Mouse (Mus musculus): Measurements from ENCODE around the gene Ltb4r1.
A peak's percentile ranks its signal among the peaks of the same experiment; 100 is the strongest.

Gene Ltb4r1

DNA sequence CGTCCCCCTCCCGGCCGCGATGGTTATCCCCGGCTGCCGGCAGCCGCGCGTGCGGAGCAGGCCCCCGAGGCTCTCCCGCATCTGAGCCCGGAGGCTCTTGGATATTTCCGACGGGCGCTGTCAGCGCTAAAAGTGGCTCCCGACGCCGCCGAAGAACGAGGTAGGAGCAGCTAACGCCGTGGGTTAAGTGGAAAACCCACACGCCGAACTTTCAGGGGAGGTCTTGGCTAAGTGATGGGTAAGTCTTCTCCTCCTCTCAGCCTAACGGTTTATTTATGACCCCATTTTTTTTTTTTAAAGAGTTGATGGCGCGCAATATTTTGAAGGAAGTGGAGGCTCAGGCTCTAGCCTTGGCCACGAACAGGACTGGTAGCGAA lies 19.9 kb upstream of the Ltb4r1 start:
- DNase-seq (ENCODE audit: low spot score in 2 of 2) = no peak

GRCm38 (mm10) chr14:55747051-55747847 lies 18.5 kb upstream of the Ltb4r1 start:
- DNase-seq (ENCODE audit: low spot score in 2 of 2) = no peak

- no peak for DNase-seq (ENCODE audit: low spot score in 2 of 2)
Observed at GRCm38 (mm10) chr14:55757566-55757965, 8.2 kb upstream of the Ltb4r1 start.

DNA sequence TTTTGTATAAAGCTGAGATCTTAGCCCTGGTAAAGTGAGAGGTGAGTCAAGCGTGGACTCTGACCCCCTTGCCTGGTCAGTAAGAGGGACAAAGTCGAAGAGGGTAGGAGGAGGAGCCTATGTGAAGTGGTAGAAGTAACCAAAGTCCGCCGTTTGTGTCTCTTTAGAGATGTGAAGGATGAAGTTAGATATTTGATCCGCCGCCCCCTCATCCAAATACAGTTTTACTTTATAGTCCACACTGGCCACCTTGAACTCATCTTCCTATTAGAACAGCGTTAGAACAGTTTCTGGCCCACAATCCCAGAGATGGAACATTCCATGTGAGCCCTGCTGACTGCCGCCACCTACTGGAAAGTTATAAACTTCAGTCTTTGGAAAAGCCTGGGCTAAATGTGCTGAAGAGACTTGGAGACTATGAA lies 7.4 kb upstream of the Ltb4r1 start, which contains the start of gene Cideb:
TSS of gene Cideb (minus strand) at position 96 of the 422 bp plus-strand sequence.
- DNase-seq (ENCODE audit: low spot score in 2 of 2) = no peak

GRCm38 (mm10) chr14:55760156-55760555 lies 5.6 kb upstream of the Ltb4r1 start:
- peak; percentile 75 to 88 for DNase-seq (ENCODE audit: low spot score in 2 of 2)

- no peak for DNase-seq (ENCODE audit: low spot score in 2 of 2)
Observed at GRCm38 (mm10) chr14:55761163-55761562, 4.6 kb upstream of the Ltb4r1 start, which contains the start of gene Ltb4r2. Gene Ltb4r2, plus strand, starts transcription at chr14:55761428.

- peak in 1 of 2 experiments; percentile 53 for DNase-seq (ENCODE audit: low spot score in 2 of 2)
Observed at GRCm38 (mm10) chr14:55762001-55762821, 3.6 kb upstream of the Ltb4r1 start.

DNA sequence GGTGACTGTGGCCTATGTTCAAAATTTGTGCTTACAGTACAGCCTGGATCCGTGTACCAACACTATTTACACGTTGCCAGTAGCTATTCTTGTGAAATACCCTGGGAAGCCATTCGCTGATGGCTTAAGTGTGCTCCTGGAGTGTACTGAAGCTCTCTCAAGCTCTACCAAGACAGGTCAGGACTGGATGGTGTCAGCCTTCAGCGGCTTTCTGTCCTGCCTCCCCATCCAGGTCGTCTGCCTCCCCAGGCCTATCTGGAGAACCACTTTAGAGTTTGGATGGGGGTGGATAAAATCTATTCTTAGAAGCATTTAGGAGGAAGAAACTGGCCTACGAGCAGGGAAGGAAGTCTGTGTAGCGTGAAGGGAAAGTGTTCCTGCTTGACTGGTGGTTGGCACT lies 2.6 kb upstream of the Ltb4r1 start:
- DNase-seq (ENCODE audit: low spot score in 2 of 2) = no peak

GRCm38 (mm10) chr14:55767519-55768414 lies 2.0 kb downstream of the Ltb4r1 start:
- DNase-seq (ENCODE audit: low spot score in 2 of 2) = peak in 1 of 2 experiments; percentile 47

GRCm38 (mm10) chr14:55768555-55768954 lies 2.8 kb downstream of the Ltb4r1 start:
- no peak for DNase-seq (ENCODE audit: low spot score in 2 of 2)

- no peak for DNase-seq (ENCODE audit: low spot score in 2 of 2)
Observed at GRCm38 (mm10) chr14:55769087-55769703, 3.4 kb downstream of the Ltb4r1 start.

- no peak for DNase-seq (ENCODE audit: low spot score in 2 of 2)
Observed at GRCm38 (mm10) chr14:55776711-55777110, 10.9 kb downstream of the Ltb4r1 start.

DNA sequence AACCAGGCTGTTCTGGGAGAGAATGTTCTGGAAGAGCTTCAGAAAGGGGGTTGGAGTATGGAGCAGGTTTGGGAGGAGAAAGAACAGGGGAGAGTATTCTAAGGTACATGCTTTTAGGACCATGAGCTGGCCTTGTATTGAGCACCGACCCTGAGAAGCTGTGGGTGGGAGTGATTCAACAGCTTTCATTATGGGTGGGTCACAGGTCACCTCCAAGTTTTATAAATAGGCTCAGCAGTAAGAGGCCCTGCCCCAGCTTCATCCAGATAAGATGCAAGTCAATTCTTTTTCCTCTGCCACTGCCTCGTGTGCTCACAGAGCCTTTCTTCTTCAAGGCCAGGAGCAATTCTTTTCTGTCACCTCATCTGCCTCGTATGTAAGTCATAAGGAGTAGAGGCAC lies 11.4 kb downstream of the Ltb4r1 start:
- no peak for DNase-seq (ENCODE audit: low spot score in 2 of 2)

- peak in 1 of 2 experiments; percentile 55 for DNase-seq (ENCODE audit: low spot score in 2 of 2)
Observed at GRCm38 (mm10) chr14:55777806-55778205, 12.0 kb downstream of the Ltb4r1 start.

DNA sequence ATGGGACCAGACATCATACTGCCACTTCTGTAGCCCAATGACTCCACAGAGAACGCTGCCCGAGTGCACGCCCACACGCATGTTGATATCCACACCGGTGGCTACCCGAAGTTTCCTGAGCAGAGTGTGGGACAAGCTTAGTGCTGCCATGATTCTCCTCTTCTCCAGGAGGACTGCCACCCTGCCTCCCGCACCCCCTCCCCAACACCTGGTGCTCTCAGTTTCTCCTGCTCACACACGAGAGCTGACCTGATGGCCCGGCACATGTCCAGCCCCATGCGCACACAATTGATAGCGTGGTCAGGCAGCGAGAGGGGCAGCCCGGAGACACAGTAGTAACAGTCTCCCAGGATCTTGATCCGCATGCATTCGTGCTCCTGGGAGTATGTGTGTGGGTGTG lies 12.9 kb downstream of the Ltb4r1 start:
- peak; percentile 12 to 58 for DNase-seq (ENCODE audit: low spot score in 2 of 2)

GRCm38 (mm10) chr14:55779656-55780055 lies 13.9 kb downstream of the Ltb4r1 start:
- peak; percentile 14 to 57 for DNase-seq (ENCODE audit: low spot score in 2 of 2)

- DNase-seq (ENCODE audit: low spot score in 2 of 2) = peak; percentile 15 to 52
Observed at GRCm38 (mm10) chr14:55780736-55781135, 15.0 kb downstream of the Ltb4r1 start.

DNA sequence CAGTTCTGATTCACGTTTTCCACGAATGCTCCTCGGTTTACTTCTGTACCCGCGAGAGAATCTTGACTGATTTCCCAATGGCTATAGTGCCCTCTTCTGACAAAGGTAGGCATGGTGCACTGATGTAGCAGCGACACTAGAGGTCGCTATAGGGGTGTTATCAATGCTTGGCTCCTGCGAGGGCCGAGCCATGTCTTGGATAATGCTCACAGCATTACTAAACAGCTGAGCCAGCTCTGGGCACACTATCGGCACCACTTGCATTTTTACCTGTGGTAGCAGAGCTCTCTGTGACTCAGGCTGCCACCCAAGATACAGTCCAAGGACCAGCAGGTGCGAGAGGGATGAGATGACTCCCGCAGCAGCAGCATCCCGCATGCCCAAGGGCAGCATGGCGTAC lies 15.5 kb downstream of the Ltb4r1 start:
- DNase-seq (ENCODE audit: low spot score in 2 of 2) = peak; percentile 33 to 63

- peak; percentile 16 to 43 for DNase-seq (ENCODE audit: low spot score in 2 of 2)
Observed at GRCm38 (mm10) chr14:55782361-55782960, 16.7 kb downstream of the Ltb4r1 start.

DNA sequence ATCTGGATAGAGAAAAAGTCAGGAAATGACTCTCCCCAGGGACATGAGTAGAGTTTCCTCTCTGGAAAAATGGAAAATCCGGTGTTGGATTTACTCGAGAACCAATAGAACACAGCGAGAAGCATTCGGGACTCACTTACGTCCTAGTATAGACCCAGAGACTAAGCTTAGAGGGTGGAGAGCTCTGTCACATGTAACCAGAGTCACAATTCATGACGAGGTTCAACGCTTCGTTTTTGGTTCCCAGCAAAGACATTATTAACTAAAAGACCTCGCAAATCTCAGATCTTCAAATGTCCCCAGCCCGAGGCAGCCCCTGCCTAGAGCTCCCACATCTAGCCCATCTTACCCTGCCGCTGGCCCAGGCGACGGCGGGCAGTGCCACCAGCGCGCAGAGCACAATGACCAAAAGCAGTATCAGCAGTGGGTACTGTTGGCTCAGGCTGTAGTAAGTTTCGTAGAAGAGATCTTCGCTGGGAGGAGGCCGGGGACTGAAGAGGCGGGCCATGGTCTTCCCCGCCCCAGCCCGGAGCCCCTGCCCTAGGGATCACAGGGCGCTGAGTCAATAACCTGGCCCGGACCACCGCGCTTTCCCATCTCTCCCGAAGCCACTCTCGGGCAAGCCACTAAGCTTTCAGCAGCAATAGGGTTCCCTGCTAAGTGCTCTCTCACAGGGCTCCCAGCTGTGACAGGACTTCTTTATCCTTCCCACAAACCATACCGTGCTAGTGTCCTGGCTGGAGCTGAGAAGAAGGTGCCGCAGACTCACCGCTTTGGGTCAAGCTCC lies 17.6 kb downstream of the Ltb4r1 start:
- DNase-seq (ENCODE audit: low spot score in 2 of 2) = peak; percentile 19 to 58

All from urinary bladder, postnatal 4 days (tissue).